Mouse (Mus musculus) C2C12 (cell line): ENCODE results near the gene Sec24b.

ENCODE experiments used
- CTCF ChIP-seq: IDR thresholded peaks from one replicate; pipeline ENCODE4 v1.5.1; 2011; ENCODE audit not compliant: control insufficient read depth, insufficient read depth, insufficient read length
- MYOG ChIP-seq: IDR thresholded peaks from one replicate; pipeline ENCODE4 v1.6.1; 2011; ENCODE audit not compliant: control insufficient read depth, insufficient read length; ENCODE audit errors: extremely low read depth

- TF ChIP-seq CTCF (no peak), MYOG (no peak)
These were observed 7.8 kb downstream of the Sec24b start for GRCm38 (mm10) chr3:130053340-130054066.
